ENCODE assay signal across 8 mouse cellular contexts in genomic region chr5:5693541-5693955, GRCm38 (mm10). TPM values are rescaled to one million over a fixed set of nuclear protein-coding genes. Genes with fewer than 3 reads are reported as not detected.
DNase-seq lines count a peak whose midpoint lies in the region; ATAC-seq and TF ChIP-seq lines count a peak whose summit lies in the region.

No protein-coding gene starts in this region.

- H3K4me1 ChIP-seq in testis, adult 2 months (ENCODE audit: control insufficient read depth, insufficient read depth, low read length): no peaks in the 10 kb centered on the region; the same call in none of the 2 replicates
- H3K4me1 ChIP-seq in intestine, embryonic 15.5 days (replicated peaks): 0 out of 2 replicates have a peak, but pooled peaks cover 2% of the 10 kb centered on the region

- WGBS in intestine, embryonic 15.5 days: under 1% methylated on average over 29 of the region's 29 CpGs

- TF ChIP-seq POLR2A in testis, adult 2 months (IDR thresholded peaks at IDR 0.05; ENCODE audit: control insufficient read depth, low read depth, low read length): peak; percentile 40; the same call in 1 of the 2 replicates

- ATAC-seq in frontal cortex, adult (ENCODE audit: low TSS enrichment): peak; percentile 18
- peak; percentile 69 for ATAC-seq in intestine, embryonic 15.5 days

- no peak overlapping the region for H3K27ac ChIP-seq in testis, adult 2 months (ENCODE audit: control insufficient read depth, insufficient read depth, low read depth, low read length)
- H3K27ac ChIP-seq in intestine, embryonic 15.5 days: no peak overlapping the region

- peak overlapping the region; percentile 80 for H3K9ac ChIP-seq in intestine, embryonic 15.5 days

- no peaks in the 10 kb centered on the region for H3K9me3 ChIP-seq in intestine, embryonic 15.5 days

- H3K4me2 ChIP-seq in intestine, embryonic 15.5 days (replicated peaks): peak overlapping the region; percentile 84

- no peak for TF ChIP-seq CTCF in testis, adult 2 months (IDR thresholded peaks at IDR 0.05; ENCODE audit: control insufficient read depth, insufficient read depth, insufficient replicate concordance, low read depth, low read length)

- no peak for DNase-seq in frontal cortex, postnatal 25 days (ENCODE audit: low spot score in 2 of 2)
- no peak for DNase-seq in testis, postnatal 10 days (ENCODE audit: low spot score)
- peak; percentile 73 for DNase-seq in neural tube, embryonic 10.5 days (ENCODE audit: extremely low spot score, low spot score)
- DNase-seq in natural killer cell, adult 2 months (ENCODE audit: low spot score in 2 of 2): no peak
- no peak for DNase-seq in gastrocnemius, postnatal 4 days (ENCODE audit: low spot score in 2 of 2)

- no peaks in the 10 kb centered on the region for H3K36me3 ChIP-seq in testis, adult 2 months (ENCODE audit: control insufficient read depth, insufficient read depth, low read length)
- no peaks in the 10 kb centered on the region for H3K36me3 ChIP-seq in intestine, embryonic 15.5 days

- H3K27me3 ChIP-seq in testis, adult 2 months (ENCODE audit: control insufficient read depth, insufficient read depth, low read length): no peaks in the 10 kb centered on the region
- H3K27me3 ChIP-seq in intestine, embryonic 15.5 days (replicated peaks): no peaks in the 10 kb centered on the region

- peak overlapping the region; percentile 76 for H3K4me3 ChIP-seq in testis, adult 2 months (ENCODE audit: control insufficient read depth, low read depth, low read length)
- H3K4me3 ChIP-seq in intestine, embryonic 15.5 days (replicated peaks): peak overlapping the region; percentile 86

RNA-seq across cellular contexts. Expression of gene Steap2, which starts 0.8 kb away (rescaled TPM):
- polyA plus RNA-seq in testis, adult 2 months (2012; rRNA removed): 4.4 and 6.2 TPM in 2 replicates
- 7.8 and 9.5 TPM in 2 replicates for polyA plus RNA-seq in intestine, embryonic 15.5 days (2015; fragmentation: Nextera tagmentation; extraction: Ambion mirVana)
- 1 to 10 TPM; 2.5 to 2.7 TPM for total RNA-seq in gastrocnemius, postnatal 4 days (2021)

RNA-seq across cellular contexts. Expression of gene Cfap69, which starts 29.5 kb away (rescaled TPM):
- polyA plus RNA-seq in testis, adult 2 months (2012; rRNA removed): 163 and 169 TPM in 2 replicates
- polyA plus RNA-seq in intestine, embryonic 15.5 days (2015; fragmentation: Nextera tagmentation; extraction: Ambion mirVana): 1.3 and 1.5 TPM in 2 replicates
- 1 to 10 TPM in 1 of 2 experiments, under 1 TPM in 1; 0.74 to 1.6 TPM for total RNA-seq in gastrocnemius, postnatal 4 days (2021)

RNA-seq across cellular contexts. Expression of gene Steap1, which starts 55.6 kb away (rescaled TPM):
- polyA plus RNA-seq in testis, adult 2 months (2012; rRNA removed): 1.1 TPM in 2 replicates
- polyA plus RNA-seq in intestine, embryonic 15.5 days (2015; fragmentation: Nextera tagmentation; extraction: Ambion mirVana): 5.7 and 6.5 TPM in 2 replicates
- total RNA-seq in gastrocnemius, postnatal 4 days (2021): under 1 TPM; 0.76 to 0.80 TPM

Comparison
In these comparisons a context has a peak if more than half of its experiments do, and no peak if none do; other contexts are left out.
1. RNA of gene Cfap69, which starts 29.5 kb away (polyA plus RNA-seq): 163 to 169 TPM in testis, adult 2 months; 1.3 to 1.5 TPM in intestine, embryonic 15.5 days; every median in the first group is over 10 times any median in the second.